Mouse (Mus musculus) hindlimb bud, embryonic 11.5 days (tissue): ENCODE measurements around the gene Tomt.

Source experiments
- DNase-seq: peaks from one replicate; pipeline ENCODE4 v3.0.0-alpha.2; 2012; ENCODE audit warnings: low read depth, low spot score; ENCODE audit errors: extremely low spot score

Tomt gene

DNA sequence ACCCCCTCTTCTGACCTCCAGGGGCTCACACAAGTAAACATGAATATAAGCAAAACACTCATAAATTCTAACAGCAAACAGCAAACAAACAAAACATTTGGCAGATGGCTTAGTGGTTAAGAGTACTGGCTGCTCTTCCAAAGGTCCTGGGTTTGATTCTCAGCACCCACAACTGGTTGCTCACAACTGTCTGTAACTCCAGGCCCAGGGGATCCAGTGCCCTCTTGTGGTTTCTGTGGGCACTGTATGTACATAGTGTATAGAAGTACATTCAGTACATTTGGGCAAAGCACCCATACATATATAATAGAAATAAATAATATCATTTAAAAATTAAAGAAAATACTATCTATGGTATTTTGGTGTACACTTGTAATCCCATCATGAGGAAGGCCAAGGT is 3.3 kb downstream of the Tomt start:
- no peak for DNase-seq

DNA sequence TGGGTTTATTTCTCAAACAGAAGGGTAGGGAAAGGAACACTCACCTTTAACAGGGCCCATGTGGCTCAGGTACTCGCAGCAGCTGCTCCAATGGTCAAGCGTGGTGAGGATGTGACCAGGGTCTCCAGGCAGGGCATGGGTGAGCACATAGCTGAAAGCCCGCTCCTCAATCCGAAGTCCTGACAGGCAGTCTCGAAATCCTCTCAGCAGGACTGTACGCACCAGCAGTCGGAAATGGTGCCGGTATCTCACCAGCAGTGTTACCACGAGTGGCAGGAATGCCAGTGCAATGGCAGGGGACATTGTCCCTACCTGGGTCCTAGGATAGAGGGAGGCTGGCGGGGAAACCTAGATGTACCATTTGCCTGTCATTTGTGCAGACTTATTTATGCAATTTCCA is 4.2 kb downstream of the Tomt start:
- DNase-seq = no peak

DNA sequence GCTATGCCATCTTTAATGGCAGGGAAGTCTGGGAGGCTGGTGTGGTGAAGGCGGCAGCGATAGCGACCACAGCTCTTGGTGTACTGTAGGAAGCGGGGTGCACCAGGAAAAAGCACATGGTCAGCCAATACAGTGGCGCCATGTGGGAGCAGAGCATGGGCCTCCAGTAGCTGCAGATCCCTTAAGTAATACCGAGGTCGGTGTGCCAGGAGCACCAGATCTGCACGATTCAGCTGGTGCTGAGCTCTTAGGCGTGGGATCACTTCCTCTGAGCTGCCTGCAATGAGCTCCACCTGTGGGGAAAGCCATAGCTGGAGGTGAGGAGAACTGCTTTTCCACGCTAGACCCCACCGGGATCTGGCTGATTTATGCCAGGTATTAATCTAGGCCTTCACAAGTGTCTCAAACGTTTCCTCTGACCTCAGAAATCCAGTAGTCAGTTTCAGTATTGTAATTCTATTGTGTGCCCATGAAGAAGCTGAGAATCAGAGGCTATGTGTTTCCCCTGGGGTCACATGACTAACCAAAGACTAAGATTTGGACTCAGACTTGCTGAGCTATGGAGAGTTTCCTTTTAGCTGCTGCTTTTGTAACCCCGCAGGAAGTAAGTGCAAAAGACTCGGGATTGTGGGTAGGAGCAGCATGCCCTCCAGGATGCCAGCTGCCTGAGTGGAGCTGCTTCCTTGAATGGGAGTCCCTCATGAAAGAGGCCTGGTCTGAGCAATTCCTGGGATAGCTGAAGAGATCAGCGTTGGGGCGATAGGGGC is 5.6 kb downstream of the Tomt start:
- DNase-seq = no peak

GRCm38 (mm10) chr7:101896104-101897066 is 9.8 kb downstream of the Tomt start:
- DNase-seq = peak; percentile 98

GRCm38 (mm10) chr7:101895695-101896094 is 10.5 kb downstream of the Tomt start:
- DNase-seq = no peak

DNA sequence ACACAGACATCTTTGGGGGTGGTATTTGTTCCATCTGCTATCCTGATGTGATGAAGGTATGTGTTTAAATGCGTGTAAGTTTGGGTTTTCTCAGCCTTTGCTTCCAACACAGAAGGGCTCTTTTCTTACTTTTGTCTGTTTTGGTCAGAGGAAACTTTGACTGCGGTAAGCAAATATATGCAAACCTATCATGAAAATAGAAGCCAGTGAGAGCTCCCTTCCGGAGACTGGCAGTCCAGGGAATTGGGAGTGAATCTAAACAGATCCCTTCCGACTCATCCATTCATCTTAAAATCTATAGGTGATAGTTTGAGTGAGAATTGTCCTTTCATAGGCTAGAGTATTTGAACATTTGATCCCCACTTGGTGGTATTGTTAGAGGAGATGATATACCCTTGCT is 17.7 kb downstream of the Tomt start:
- no peak for DNase-seq

GRCm38 (mm10) chr7:101886274-101886673 is 19.9 kb downstream of the Tomt start:
- no peak for DNase-seq

GRCm38 (mm10) chr7:101884160-101884559 is 22.0 kb downstream of the Tomt start:
- DNase-seq = no peak

- DNase-seq = no peak
Measured at GRCm38 (mm10) chr7:101882413-101883154, 23.6 kb downstream of the Tomt start.

GRCm38 (mm10) chr7:101880855-101881254 is 25.3 kb downstream of the Tomt start:
- DNase-seq = no peak

DNA sequence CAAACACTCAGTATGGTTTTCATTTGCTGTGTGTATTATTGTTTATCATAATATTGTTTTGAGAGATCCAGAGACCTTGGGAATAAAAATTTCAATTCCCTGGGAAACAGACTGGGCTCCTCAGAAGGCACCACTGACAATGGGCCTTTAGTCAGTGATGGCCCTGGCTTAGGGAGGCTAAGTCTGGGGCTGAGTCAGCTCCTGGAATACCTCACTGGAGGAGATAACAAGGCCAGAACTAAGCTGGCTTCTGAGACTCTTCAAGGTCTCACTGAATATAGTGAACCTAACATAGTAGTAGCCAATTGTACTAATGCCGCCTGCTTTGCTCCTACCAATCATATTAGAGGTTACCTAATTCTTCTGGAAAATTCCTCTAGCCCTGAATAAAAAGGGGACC is 30.2 kb downstream of the Tomt start:
- DNase-seq = no peak

DNA sequence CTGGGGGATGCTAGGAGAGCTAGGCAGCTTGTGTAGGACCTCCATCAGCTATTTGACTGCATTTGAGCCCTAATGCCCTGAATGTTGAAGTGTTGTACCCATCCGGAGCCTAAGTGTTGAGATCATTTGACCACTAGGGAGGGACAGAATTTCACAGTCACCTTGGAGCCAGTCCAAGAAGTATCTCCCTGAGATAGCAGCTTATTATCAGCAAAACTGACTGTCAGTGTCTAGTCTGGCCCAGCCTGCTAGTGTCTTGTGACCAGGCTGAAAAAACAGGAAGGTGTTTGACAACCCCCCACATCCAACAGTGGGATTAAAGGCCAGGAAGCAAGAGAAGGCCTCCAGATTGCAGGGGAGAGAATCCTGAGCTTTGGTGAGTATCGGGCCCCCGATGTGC is 34.9 kb downstream of the Tomt start:
- DNase-seq = no peak

- no peak for DNase-seq
Measured at GRCm38 (mm10) chr7:101870629-101871028, 35.5 kb downstream of the Tomt start, which contains the start of gene Folr1. TSS of gene Folr1 (minus strand) at chr7:101870788.

DNA sequence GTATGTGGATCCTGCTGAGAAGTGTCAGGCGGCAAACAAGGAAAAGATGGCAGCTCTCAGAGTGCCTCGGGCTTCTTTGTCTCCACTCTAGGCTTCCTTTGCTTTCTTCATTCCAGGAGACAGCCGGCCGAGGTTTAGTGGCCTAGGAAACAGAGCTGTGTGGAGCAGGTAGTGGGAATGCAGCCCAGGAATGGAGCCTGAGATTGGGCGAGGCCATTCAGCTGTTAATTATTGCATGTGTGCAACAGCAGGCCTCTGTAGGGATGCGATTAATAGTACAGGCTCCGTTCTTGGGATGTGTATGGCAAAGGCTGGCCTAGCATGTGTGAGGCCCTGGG is 37.0 kb downstream of the Tomt start:
- no peak for DNase-seq

DNA sequence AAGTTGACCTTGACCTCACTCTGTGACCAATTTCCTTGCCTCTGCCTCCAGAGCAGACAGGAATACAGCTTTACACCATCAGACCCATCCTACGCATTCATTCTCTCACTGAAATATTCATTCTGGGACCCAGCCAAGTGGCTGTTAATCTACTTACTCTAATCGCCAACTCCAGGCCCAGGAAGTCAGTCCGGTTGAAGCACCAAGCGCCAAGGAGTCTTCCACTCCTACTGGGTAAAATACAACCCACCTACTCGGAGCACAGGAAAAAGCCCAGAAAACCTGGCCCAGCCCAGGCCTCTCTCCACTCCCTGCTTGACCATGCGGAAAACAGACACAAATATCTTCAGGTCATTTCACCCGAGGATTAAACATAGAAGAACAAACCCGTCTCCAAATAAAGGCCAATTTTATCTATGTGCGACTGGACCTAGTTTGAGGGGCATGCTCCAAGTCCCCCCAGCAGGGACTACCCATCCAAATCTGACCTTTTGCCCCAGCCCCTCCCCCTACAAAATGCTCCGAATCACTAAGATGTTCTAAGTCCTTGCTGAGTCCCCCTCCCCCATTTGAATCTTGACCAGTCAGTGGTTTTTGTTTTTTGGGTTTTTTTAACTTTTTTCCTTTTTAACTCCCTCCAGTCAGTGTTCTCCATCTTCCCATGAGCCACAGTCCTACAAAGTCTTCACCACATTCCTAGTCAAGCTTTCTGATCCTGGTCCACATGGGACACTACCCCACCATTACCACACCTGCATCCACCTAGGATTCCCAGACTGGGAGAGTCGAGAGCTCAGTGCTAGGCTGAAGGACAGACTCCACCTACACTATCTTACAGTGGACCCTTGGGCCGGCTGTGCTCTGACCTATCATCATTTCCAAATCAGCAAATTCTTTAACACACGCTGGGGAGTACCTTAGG is 37.7 kb downstream of the Tomt start:
- DNase-seq = no peak

DNA sequence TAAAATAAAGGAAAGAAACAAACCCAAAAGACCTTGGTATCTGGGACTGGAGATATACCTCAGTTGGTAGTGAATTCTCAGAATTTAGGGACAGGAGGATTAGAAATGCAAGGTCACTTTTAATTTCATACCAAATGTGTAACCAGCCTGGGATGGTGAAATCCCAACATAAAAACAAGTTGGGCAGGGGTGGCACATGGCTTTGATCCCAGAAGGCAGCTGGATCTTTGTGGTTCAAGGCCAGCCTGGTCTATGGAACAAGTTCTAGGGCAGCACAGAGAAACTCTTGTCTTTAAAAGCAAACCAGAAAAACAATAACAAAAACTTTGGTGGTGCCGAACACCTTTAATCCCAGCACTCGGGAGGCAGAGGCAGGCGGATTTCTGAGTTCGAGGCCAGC is 38.7 kb downstream of the Tomt start:
- DNase-seq = no peak

- DNase-seq = no peak
Measured at GRCm38 (mm10) chr7:101866491-101867265, 39.5 kb downstream of the Tomt start.

DNA sequence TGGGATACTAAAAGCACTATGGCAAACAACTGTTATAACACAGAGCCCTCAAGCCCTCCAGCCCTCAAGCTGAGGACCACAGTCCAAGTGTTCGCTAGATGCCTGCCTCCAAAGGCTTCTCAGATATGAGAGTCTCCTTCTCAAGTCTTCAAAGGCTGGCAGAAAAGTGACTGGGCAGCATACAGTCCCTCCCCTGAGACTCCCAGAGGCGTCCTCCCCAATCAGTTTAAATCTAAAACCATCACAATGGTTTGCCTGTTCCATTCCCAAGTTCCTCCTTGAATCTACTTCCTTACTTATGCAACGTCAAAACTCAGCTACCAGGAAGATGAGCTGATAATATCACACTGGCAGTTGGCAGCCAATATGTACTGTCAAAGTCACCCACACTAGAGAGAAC is 42.7 kb downstream of the Tomt start, which contains the start of gene Anapc15:
TSS of gene Anapc15 (plus strand) at position 301 of the 400 bp plus-strand sequence.
- DNase-seq = no peak

DNA sequence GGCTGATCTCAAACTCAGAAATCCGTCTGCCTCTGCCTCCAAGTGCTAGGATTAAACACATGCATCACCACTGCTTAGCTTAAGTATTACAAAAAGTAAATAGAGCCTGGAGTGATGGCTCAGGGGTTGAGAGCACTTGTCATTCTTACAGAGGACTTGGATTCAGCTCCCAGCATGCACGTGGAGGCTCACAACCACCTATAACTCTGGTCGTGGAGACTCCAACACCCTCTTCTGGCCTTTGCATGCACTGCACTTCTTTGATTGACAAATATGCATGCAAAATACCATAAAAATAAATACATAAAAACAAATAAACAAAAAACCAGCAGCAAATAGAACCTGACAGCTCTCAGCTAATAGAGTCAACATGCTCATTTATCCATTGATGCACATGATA is 43.9 kb downstream of the Tomt start:
- no peak for DNase-seq

- no peak for DNase-seq
Measured at GRCm38 (mm10) chr7:101860978-101861377, 45.2 kb downstream of the Tomt start.
